Mouse (Mus musculus): ENCODE results near the gene Ccdc157.
A peak's percentile ranks its signal among the peaks of the same experiment; 100 is the strongest.
"Not testable (repeated sequence)": the region's sequence is repeated elsewhere in the genome, so short reads cannot be mapped to it uniquely, and the experiment has no call there.

GRCm38 (mm10) chr11:4128461-4128860 is 31.6 kb downstream of the Ccdc157 start:
- peak; percentile 66 for TF ChIP-seq EP300 (IDR thresholded peaks at IDR 0.05; ENCODE audit: low read depth)
- TF ChIP-seq CTCF (IDR thresholded peaks at IDR 0.05; ENCODE audit: low read depth), result not testable (repeated sequence)

All from liver, embryonic 14.5 days (tissue).